Mouse (Mus musculus): Measurements from ENCODE around the gene Tmem239.

GRCm38 (mm10) chr2:130425112-130425511 lies 18.8 kb downstream of the Tmem239 start:
- TF ChIP-seq GATA1 (IDR thresholded peaks at IDR 0.05; ENCODE audit: borderline replicate concordance, low read length) (no peak), FLI1 (IDR thresholded peaks at IDR 0.05; ENCODE audit: low read length) (no peak)
